Mouse (Mus musculus): ENCODE data around the gene S100z. TPM values are rescaled to one million over a fixed set of nuclear protein-coding genes. Genes with fewer than 3 reads are reported as not detected.

Gene S100z
- polyA plus RNA-seq, 1 experiment from 2014 or later = not detected

DNA sequence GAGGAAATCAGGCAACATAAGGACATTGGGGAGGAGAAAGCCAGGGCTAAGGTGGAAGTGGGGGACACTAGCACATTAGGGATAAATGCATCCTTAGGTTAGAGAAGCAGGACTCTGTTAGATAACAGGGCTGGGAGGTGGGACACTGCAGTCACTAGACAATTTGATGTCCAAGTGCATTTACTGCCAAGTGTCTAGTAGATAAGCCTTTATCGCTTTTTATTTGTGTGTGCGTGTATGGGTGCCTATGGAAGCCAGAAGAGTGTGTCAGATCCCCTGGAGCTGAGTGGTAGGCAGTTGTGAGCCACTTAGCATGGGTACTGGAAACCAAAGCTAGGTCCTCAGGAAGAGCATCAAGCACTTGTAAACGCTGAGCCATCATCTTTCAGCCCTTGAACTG lies 4.2 kb downstream of the S100z start:
- WGBS (ENCODE audit: insufficient replicate concordance) = 23% methylated on average over 3 of the region's 3 CpGs
- Histone ChIP-seq H3K27me3 (ENCODE audit: control insufficient read depth, insufficient read depth, low read depth, low read length) (no peaks in the 10 kb centered on the region), H3K9ac (ENCODE audit: low read depth, low read length) (no peak overlapping the region), H3K4me2 (ENCODE audit: low read depth, low read length) (peak overlapping the region; percentile 32; the same call in 1 of the 2 replicates), H3K36me3 (ENCODE audit: control insufficient read depth, insufficient read depth) (no peaks in the 10 kb centered on the region), H3K27ac (ENCODE audit: low read length) (peak overlapping the region; percentile 57), H3K4me3 (ENCODE audit: low read depth, low read length) (no peak overlapping the region), H3K9me3 (replicated peaks; ENCODE audit: control insufficient read depth, low read length) (no peaks in the 10 kb centered on the region), H3K4me1 (ENCODE audit: control insufficient read depth, low read depth, low read length) (peaks cover 22% of the 10 kb centered on the region)
- peak; percentile 87 for ATAC-seq (ENCODE audit: low read depth)

DNA sequence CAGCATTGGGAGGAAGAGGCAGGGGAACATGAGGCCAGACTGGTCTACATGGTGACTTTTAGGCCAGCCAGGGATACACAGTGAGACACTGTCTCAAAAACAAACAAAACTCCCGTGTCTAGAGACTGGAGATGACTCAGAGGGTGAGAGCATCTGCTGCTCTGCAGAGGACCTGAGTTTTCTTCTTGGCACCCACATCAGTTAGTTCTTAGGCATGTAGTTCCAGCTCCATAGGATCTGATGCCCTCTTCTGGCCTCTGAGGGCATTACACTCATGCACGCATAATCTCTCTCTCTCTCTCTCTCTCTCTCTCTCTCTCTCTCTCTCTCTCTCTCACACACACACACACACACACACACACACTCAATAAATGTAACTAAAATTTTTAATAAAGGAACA lies 7.6 kb downstream of the S100z start:
- H3K36me3 ChIP-seq (ENCODE audit: control insufficient read depth, insufficient read depth) = no peaks in the 10 kb centered on the region
- ATAC-seq (ENCODE audit: low read depth) = no peak
- no peaks in the 10 kb centered on the region for H3K27me3 ChIP-seq (ENCODE audit: control insufficient read depth, insufficient read depth, low read depth, low read length)
- no peak overlapping the region for H3K4me3 ChIP-seq (ENCODE audit: low read depth, low read length)
- no peak overlapping the region for H3K4me2 ChIP-seq (ENCODE audit: low read depth, low read length)
- peaks cover 18% of the 10 kb centered on the region for H3K4me1 ChIP-seq (ENCODE audit: control insufficient read depth, low read depth, low read length)
- 56% methylated on average over 2 of the region's 2 CpGs for WGBS (ENCODE audit: insufficient replicate concordance)
- no peaks in the 10 kb centered on the region for H3K9me3 ChIP-seq (replicated peaks; ENCODE audit: control insufficient read depth, low read length)
- H3K27ac ChIP-seq (ENCODE audit: low read length) = no peak overlapping the region
- no peak overlapping the region for H3K9ac ChIP-seq (ENCODE audit: low read depth, low read length)

DNA sequence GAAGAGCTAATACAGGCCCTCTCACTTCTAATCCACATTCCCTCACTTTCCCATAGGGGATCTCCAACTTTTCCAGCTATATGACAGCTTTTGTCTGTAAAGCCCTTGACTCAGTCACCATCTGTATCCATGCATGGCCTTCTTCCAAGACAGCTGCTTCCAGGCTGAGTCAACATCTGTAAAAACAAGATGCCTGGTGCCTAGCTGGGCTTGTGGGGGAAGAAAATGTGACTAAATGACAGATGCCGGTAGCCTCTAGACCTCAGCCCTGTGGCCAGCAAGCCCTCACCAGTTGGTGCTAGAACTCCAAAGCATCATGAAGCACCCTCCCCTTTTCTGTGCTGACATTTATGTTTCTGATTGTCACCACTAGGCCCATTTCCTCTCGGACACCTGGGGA lies 27.0 kb downstream of the S100z start:
- H3K27me3 ChIP-seq (ENCODE audit: control insufficient read depth, insufficient read depth, low read depth, low read length) = no peaks in the 10 kb centered on the region
- no peaks in the 10 kb centered on the region for H3K4me1 ChIP-seq (ENCODE audit: control insufficient read depth, low read depth, low read length)
- WGBS (ENCODE audit: insufficient replicate concordance) = 57% methylated on average over 2 of the region's 2 CpGs
- H3K4me2 ChIP-seq (ENCODE audit: low read depth, low read length) = no peak overlapping the region
- ATAC-seq (ENCODE audit: low read depth) = no peak
- no peaks in the 10 kb centered on the region for H3K36me3 ChIP-seq (ENCODE audit: control insufficient read depth, insufficient read depth)
- no peaks in the 10 kb centered on the region for H3K9me3 ChIP-seq (replicated peaks; ENCODE audit: control insufficient read depth, low read length)
- H3K9ac ChIP-seq (ENCODE audit: low read depth, low read length) = no peak overlapping the region
- no peak overlapping the region for H3K27ac ChIP-seq (ENCODE audit: low read length)
- no peak overlapping the region for H3K4me3 ChIP-seq (ENCODE audit: low read depth, low read length)

DNA sequence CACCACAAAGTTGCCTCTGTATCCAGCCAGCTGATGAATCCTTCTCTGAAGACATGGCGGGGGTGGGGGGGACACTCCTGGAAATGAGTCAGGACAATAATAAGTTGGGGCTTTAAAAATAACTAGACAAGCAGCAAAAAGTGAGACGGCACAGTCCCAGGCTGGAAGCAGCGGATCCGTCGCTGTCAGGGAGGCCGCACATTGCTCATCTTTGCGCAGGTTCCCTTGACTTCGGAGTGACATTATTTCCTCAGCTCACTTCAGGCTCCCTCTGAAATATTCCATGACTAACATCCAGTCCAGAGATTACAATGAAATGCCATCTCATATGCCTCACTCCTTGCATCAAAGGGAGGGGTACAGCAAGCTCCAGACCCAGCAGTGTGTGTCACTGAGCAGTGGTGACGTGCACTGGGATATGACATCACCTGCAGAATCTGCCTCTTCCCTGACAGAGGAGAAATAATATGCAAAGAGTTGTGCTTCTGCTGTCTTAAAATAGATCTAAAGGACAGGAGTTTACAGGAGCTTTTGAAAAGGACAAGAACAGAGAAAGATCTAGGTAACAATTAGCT lies 27.8 kb downstream of the S100z start:
- Histone ChIP-seq H3K9me3 (replicated peaks; ENCODE audit: control insufficient read depth, low read length) (no peaks in the 10 kb centered on the region), H3K4me2 (ENCODE audit: low read depth, low read length) (no peak overlapping the region), H3K9ac (ENCODE audit: low read depth, low read length) (no peak overlapping the region), H3K4me3 (ENCODE audit: low read depth, low read length) (no peak overlapping the region), H3K4me1 (ENCODE audit: control insufficient read depth, low read depth, low read length) (no peaks in the 10 kb centered on the region), H3K27me3 (ENCODE audit: control insufficient read depth, insufficient read depth, low read depth, low read length) (no peaks in the 10 kb centered on the region; the same call in 1 of the 2 replicates), H3K27ac (ENCODE audit: low read length) (no peak overlapping the region), H3K36me3 (ENCODE audit: control insufficient read depth, insufficient read depth) (no peaks in the 10 kb centered on the region)
- WGBS (ENCODE audit: insufficient replicate concordance) = 74% methylated on average over 9 of the region's 9 CpGs
- no peak for ATAC-seq (ENCODE audit: low read depth)

DNA sequence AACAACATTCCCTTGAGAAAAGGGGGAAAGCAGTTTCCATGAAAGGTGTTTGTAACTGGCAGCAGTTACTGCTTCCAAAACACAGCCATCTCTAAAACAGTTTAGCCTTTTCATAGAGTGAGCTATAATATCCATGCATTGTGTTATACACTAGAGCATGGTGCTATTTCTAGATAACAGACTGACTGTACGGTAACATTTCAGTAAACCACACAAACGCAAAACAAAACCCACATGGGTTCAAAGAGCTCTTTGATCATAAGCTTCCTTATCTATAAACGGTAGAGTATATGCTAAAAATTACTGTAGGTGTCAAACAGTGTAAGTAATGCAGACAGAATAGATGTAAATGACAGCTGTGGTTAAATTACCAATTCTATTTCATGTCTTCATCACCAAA lies 28.8 kb downstream of the S100z start:
- Histone ChIP-seq H3K4me2 (ENCODE audit: low read depth, low read length) (no peak overlapping the region), H3K27me3 (ENCODE audit: control insufficient read depth, insufficient read depth, low read depth, low read length) (peaks cover 6% of the 10 kb centered on the region), H3K27ac (ENCODE audit: low read length) (no peak overlapping the region), H3K9me3 (replicated peaks; ENCODE audit: control insufficient read depth, low read length) (no peaks in the 10 kb centered on the region), H3K4me1 (ENCODE audit: control insufficient read depth, low read depth, low read length) (no peaks in the 10 kb centered on the region), H3K36me3 (ENCODE audit: control insufficient read depth, insufficient read depth) (no peaks in the 10 kb centered on the region), H3K4me3 (ENCODE audit: low read depth, low read length) (no peak overlapping the region), H3K9ac (ENCODE audit: low read depth, low read length) (no peak overlapping the region)
- 15% methylated on average over 3 of the region's 3 CpGs for WGBS (ENCODE audit: insufficient replicate concordance)
- ATAC-seq (ENCODE audit: low read depth) = no peak

DNA sequence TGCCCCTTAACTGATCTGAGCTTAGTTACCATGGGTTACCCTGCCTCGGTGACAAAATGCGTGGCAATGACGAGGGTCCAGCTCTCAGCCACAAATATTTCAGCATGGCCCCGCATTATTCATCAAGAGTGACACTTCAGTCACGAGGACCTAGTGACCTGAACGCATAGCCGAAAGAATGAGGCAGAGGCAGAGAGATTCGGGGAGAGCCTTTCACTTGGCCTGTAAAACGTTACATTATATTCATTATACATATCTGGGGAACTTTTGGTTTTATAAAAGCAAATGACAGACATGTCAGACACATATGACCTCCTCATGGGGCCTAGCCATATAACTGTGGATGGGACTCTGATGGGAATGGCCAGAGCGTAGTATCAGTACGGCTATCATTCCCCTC lies 33.7 kb downstream of the S100z start, which contains the start of gene Crhbp:
Crhbp (minus strand) TSS at position 101 of the 400 bp plus-strand sequence.
- no peaks in the 10 kb centered on the region for H3K9me3 ChIP-seq (replicated peaks; ENCODE audit: control insufficient read depth, low read length)
- no peak for ATAC-seq (ENCODE audit: low read depth)
- no peak within 1 kb of the TSS for H3K27ac ChIP-seq (ENCODE audit: low read length)
- no peak within 1 kb of the TSS for H3K9ac ChIP-seq (ENCODE audit: low read depth, low read length)
- peaks cover 34% of the 10 kb centered on the region for H3K27me3 ChIP-seq (ENCODE audit: control insufficient read depth, insufficient read depth, low read depth, low read length)
- no peaks in the 10 kb centered on the region for H3K36me3 ChIP-seq (ENCODE audit: control insufficient read depth, insufficient read depth)
- H3K4me1 ChIP-seq (ENCODE audit: control insufficient read depth, low read depth, low read length) = no peaks in the 10 kb centered on the region
- H3K4me2 ChIP-seq (ENCODE audit: low read depth, low read length) = no peak within 1 kb of the TSS
- H3K4me3 ChIP-seq (ENCODE audit: low read depth, low read length) = no peak within 1 kb of the TSS
- 53% methylated on average over 11 of the region's 11 CpGs for WGBS (ENCODE audit: insufficient replicate concordance)

DNA sequence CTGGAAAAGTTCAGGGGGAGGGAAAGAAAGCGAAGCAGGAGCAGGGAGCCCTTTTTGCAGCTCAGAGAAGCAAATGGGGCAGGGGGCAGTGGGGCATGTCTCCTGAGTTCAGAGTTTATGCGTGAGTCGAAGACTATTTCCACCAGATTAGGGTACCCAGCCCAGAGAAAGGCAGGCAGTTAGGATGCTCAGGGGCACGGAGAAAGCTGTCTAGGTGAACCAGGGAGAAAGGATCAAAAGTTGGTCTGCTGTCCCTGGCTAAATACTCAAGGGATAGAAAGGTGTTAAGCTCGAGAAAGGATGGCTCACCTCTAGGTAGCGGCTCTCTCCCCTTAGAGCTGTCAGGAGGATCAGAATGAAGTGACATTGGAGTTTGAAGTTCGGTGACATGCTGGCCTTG lies 34.2 kb downstream of the S100z start:
- H3K4me2 ChIP-seq (ENCODE audit: low read depth, low read length) = no peak overlapping the region
- H3K9me3 ChIP-seq (replicated peaks; ENCODE audit: control insufficient read depth, low read length) = no peaks in the 10 kb centered on the region
- H3K9ac ChIP-seq (ENCODE audit: low read depth, low read length) = no peak overlapping the region
- no peaks in the 10 kb centered on the region for H3K36me3 ChIP-seq (ENCODE audit: control insufficient read depth, insufficient read depth)
- H3K27ac ChIP-seq (ENCODE audit: low read length) = no peak overlapping the region
- 11% methylated on average over 7 of the region's 7 CpGs for WGBS (ENCODE audit: insufficient replicate concordance)
- peaks cover 34% of the 10 kb centered on the region for H3K27me3 ChIP-seq (ENCODE audit: control insufficient read depth, insufficient read depth, low read depth, low read length)
- H3K4me1 ChIP-seq (ENCODE audit: control insufficient read depth, low read depth, low read length) = no peaks in the 10 kb centered on the region
- no peak overlapping the region for H3K4me3 ChIP-seq (ENCODE audit: low read depth, low read length)
- ATAC-seq (ENCODE audit: low read depth) = no peak

DNA sequence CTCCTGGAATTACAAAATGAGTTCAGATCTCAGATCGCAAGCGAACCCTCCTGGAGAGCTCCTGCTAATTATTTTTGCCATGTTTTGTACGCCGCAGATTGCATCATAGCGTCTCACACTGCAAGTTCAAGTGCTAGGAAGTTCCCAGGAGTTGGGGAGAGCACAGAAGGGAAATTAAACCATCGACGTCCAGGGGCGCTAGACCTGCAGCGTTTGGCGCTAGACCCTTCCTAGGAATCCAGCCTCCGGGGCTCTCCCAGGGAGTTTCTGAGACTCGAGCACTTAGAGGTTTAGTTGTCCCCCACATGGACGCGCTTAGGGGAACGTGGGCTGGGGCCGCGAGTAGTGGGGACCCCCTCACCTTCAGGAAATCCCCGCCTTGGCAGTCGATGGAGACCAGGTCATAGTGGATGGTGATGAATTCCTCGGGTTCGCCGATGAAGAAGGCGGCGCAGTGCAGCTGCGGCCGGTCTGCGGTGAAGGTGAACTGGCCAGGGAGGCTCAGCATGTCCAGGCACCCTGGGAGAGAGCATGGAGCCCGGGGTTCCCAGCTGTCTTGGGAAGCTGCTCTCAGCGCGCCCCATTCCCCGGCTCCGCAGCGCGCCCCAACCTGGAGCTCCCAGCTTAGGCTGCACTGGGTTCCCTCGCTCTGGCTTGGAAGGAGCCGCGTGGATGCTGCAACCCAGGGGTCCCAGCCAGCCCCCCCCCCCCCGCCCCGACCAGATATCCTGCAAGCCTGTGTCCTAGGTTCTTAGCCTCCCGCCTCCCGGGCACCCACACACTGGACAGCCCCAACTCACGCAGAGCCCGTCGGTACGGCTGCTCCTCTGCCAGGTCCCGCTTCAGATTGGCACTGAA lies 34.9 kb downstream of the S100z start:
- Histone ChIP-seq H3K4me1 (ENCODE audit: control insufficient read depth, low read depth, low read length) (no peaks in the 10 kb centered on the region), H3K9ac (ENCODE audit: low read depth, low read length) (no peak overlapping the region), H3K27me3 (ENCODE audit: control insufficient read depth, insufficient read depth, low read depth, low read length) (peaks cover 34% of the 10 kb centered on the region), H3K4me3 (ENCODE audit: low read depth, low read length) (peak overlapping the region; percentile 14), H3K36me3 (ENCODE audit: control insufficient read depth, insufficient read depth) (no peaks in the 10 kb centered on the region), H3K27ac (ENCODE audit: low read length) (no peak overlapping the region), H3K4me2 (ENCODE audit: low read depth, low read length) (no peak overlapping the region), H3K9me3 (replicated peaks; ENCODE audit: control insufficient read depth, low read length) (no peaks in the 10 kb centered on the region)
- ATAC-seq (ENCODE audit: low read depth) = no peak
- WGBS (ENCODE audit: insufficient replicate concordance) = 4% methylated on average over 46 of the region's 46 CpGs

DNA sequence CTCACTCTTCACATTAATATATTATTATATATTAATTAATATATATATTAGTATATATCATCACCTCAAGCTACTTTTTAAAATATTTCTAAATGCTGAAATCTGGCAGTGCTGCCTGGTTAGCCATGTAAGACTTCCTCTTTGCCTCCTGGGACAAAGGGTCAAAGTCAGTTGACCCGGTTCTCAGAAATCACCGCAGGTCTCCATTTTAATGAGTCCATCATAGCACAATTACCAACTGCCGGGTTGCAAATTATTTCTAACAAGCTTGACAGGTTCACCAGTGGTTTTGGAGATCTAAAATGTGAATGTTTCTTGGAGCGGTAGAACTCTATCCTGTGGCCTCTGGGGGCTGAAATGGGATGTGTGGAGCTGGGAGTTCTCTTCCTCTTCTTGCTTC lies 35.6 kb downstream of the S100z start:
- H3K9me3 ChIP-seq (replicated peaks; ENCODE audit: control insufficient read depth, low read length) = no peaks in the 10 kb centered on the region
- H3K9ac ChIP-seq (ENCODE audit: low read depth, low read length) = no peak overlapping the region
- 27% methylated on average over 4 of the region's 4 CpGs for WGBS (ENCODE audit: insufficient replicate concordance)
- peaks cover 34% of the 10 kb centered on the region for H3K27me3 ChIP-seq (ENCODE audit: control insufficient read depth, insufficient read depth, low read depth, low read length)
- ATAC-seq (ENCODE audit: low read depth) = no peak
- H3K4me3 ChIP-seq (ENCODE audit: low read depth, low read length) = no peak overlapping the region
- H3K27ac ChIP-seq (ENCODE audit: low read length) = no peak overlapping the region
- no peaks in the 10 kb centered on the region for H3K36me3 ChIP-seq (ENCODE audit: control insufficient read depth, insufficient read depth)
- no peaks in the 10 kb centered on the region for H3K4me1 ChIP-seq (ENCODE audit: control insufficient read depth, low read depth, low read length)
- no peak overlapping the region for H3K4me2 ChIP-seq (ENCODE audit: low read depth, low read length)

Data from liver, embryonic 16.5 days (tissue).